Mouse (Mus musculus) left cerebral cortex, adult 2 months (tissue): ENCODE data around the gene Tpcn2. TPM values are rescaled to one million over a fixed set of nuclear protein-coding genes. Genes with fewer than 3 reads are reported as not detected.
A peak's percentile ranks its signal among the peaks of the same experiment; 100 is the strongest.

Experiments used
- DNase-seq, 2 experiments: peaks; one replicate each; pipeline ENCODE4 v3.0.0; 2021 to 2022; ENCODE audit warnings: low spot score in 2 of 2, mixed read lengths in 1 of 2; ENCODE audit errors: extremely low spot score in 1 of 2
- H3K27ac ChIP-seq: fragments of 200-600 bp; 2 replicates; pipeline ENCODE4 v1.8.1; 2022
- H3K4me3 ChIP-seq: fragments of 200-600 bp; 2 replicates; pipeline ENCODE4 v1.8.1; 2022
- CTCF ChIP-seq: fragments of 200-600 bp; IDR thresholded peaks from 2 replicates; pipeline ENCODE4 v1.8.1; 2022; ENCODE audit warnings: antibody characterized with exemption, mild to moderate bottlenecking, moderate library complexity
- intact Hi-C: fragments of 180-260 bp; cut with DNase I; formaldehyde crosslinking; loops from one replicate; pipeline ENCODE4 v1.15.1; 2025
- total RNA-seq, 2 experiments: library from RNA; stranded (reverse); gene quantifications; 2 replicates each; pipeline ENCODE4 v1.2.3; 2021

Tpcn2 gene
- total RNA-seq, 2 experiments from 2014 or later, result 5.3 to 6.8 TPM

GRCm38 (mm10) chr7:145208006-145208405, 75.8 kb downstream of the Tpcn2 start, which contains the start of gene 1810010D01Rik:
Gene 1810010D01Rik, minus strand, starts transcription at chr7:145208119.
- TF ChIP-seq CTCF, result no peak
- Histone ChIP-seq H3K27ac (no peak within 1 kb of the TSS), H3K4me3 (no peak within 1 kb of the TSS)
- no peak for DNase-seq
- intact Hi-C loops, result no loop called here

- intact Hi-C loops, result no loop called here
- H3K27ac ChIP-seq, result peak overlapping the region; percentile 74
- DNase-seq, result no peak
- H3K4me3 ChIP-seq, result no peak overlapping the region
- TF ChIP-seq CTCF, result no peak
Observed at GRCm38 (mm10) chr7:145206801-145207200, 77.0 kb downstream of the Tpcn2 start.

GRCm38 (mm10) chr7:145206056-145206610, 77.7 kb downstream of the Tpcn2 start:
- intact Hi-C loops, result no loop called here
- peak overlapping the region; percentile 74 for H3K27ac ChIP-seq
- peak; percentile 54 to 72 for DNase-seq
- TF ChIP-seq CTCF, result no peak; the same call in 1 of the 2 replicates
- H3K4me3 ChIP-seq, result no peak overlapping the region

GRCm38 (mm10) chr7:145205363-145205902, 78.4 kb downstream of the Tpcn2 start:
- no peak for TF ChIP-seq CTCF
- Histone ChIP-seq H3K27ac (peak overlapping the region; percentile 60; the same call in 1 of the 2 replicates), H3K4me3 (no peak overlapping the region)
- DNase-seq, result no peak
- intact Hi-C loops, result no loop called here

GRCm38 (mm10) chr7:145199711-145200110, 84.1 kb downstream of the Tpcn2 start:
- Histone ChIP-seq H3K4me3 (no peak overlapping the region), H3K27ac (no peak overlapping the region; the same call in 1 of the 2 replicates)
- DNase-seq, result no peak
- TF ChIP-seq CTCF, result no peak
- intact Hi-C loops, result loop anchor here (5.0 kb wide), 1 partner anchor 172 kb away; no protein-coding TSS in a partner anchor

GRCm38 (mm10) chr7:145198223-145198714, 85.5 kb downstream of the Tpcn2 start:
- TF ChIP-seq CTCF, result no peak; the same call in 1 of the 2 replicates
- intact Hi-C loops, result loop anchor here (5.0 kb wide), 1 partner anchor 171 kb away; no protein-coding TSS in a partner anchor
- peak overlapping the region; percentile 79 for H3K27ac ChIP-seq
- no peak overlapping the region for H3K4me3 ChIP-seq
- peak; percentile 36 to 61 for DNase-seq

- no peak for DNase-seq
- TF ChIP-seq CTCF, result no peak
- Histone ChIP-seq H3K4me3 (no peak overlapping the region), H3K27ac (peak overlapping the region; percentile 79)
- intact Hi-C loops, result loop anchor here (1.0 to 5.0 kb wide), 4 partner anchors 24 to 261 kb away; no protein-coding TSS in a partner anchor
Observed at GRCm38 (mm10) chr7:145197711-145198110, 86.1 kb downstream of the Tpcn2 start.

- peak; percentile 80 to 83 for DNase-seq
- TF ChIP-seq CTCF, result no peak; the same call in 1 of the 2 replicates
- intact Hi-C loops, result loop anchor here (1.0 to 5.0 kb wide), 4 partner anchors 24 to 260 kb away; no protein-coding TSS in a partner anchor
- H3K27ac ChIP-seq, result peak overlapping the region; percentile 79
- no peak overlapping the region for H3K4me3 ChIP-seq
Observed at GRCm38 (mm10) chr7:145197042-145197441, 86.8 kb downstream of the Tpcn2 start.

- Histone ChIP-seq H3K4me3 (no peak overlapping the region), H3K27ac (peak overlapping the region; percentile 73)
- no peak; the same call in 1 of the 2 replicates for TF ChIP-seq CTCF
- intact Hi-C loops, result loop anchor here (2.0 to 5.0 kb wide), 2 partner anchors 169 to 260 kb away; no protein-coding TSS in a partner anchor
- DNase-seq, result no peak
Observed at GRCm38 (mm10) chr7:145196340-145196739, 87.5 kb downstream of the Tpcn2 start.

- no peak for DNase-seq
- Histone ChIP-seq H3K27ac (peak overlapping the region; percentile 73), H3K4me3 (no peak overlapping the region)
- intact Hi-C loops, result loop anchor here (5.0 kb wide), 1 partner anchor 168 kb away; no protein-coding TSS in a partner anchor
- no peak for TF ChIP-seq CTCF
Observed at GRCm38 (mm10) chr7:145195186-145195927, 88.5 kb downstream of the Tpcn2 start.

GRCm38 (mm10) chr7:145194455-145195161, 89.2 kb downstream of the Tpcn2 start:
- TF ChIP-seq CTCF, result no peak
- Histone ChIP-seq H3K4me3 (no peak overlapping the region), H3K27ac (peak overlapping the region; percentile 73; the same call in 1 of the 2 replicates)
- intact Hi-C loops, result loop anchor here (5.0 kb wide), 1 partner anchor 167 kb away; no protein-coding TSS in a partner anchor
- peak in 1 of 2 experiments; percentile 52 for DNase-seq
